Comparison of ENCODE assay signal across 8 mouse cellular contexts in the genomic region with DNA sequence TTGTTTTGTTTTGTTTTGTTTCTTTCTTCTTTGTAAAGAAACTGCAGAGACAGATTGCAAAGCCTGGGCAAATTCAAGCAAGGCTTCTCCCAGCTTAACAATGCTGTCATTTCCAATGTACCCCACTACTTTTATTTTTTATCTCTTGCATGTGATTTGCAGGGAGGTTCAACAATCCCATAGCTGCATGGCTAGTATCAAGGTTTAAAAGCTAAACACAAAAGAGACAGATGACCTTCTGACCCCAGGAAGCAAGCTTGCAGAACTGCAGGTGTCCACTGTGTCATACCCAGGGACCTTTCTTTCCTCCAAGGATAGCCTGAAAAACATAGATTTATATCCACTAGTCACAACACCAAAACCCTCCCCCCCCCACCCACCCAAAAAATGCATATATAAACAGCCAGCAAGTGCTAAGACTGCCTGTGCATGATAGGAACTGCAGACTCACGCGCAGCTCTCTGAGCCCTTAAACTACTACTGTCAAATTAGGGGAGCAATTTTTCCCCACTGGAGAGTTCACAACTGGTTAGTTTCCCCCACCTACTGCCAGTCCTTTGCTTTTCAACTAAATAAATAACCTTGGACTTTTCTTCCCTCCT.
DNase-seq lines count a peak whose midpoint lies in the region; ATAC-seq and TF ChIP-seq lines count a peak whose summit lies in the region.

No protein-coding gene starts in this region.

- no peaks in the 10 kb centered on the region for H3K27me3 ChIP-seq in E14TG2a.4 (ENCODE audit: insufficient read depth, low read length)
- H3K27me3 ChIP-seq in heart, postnatal 0 days (ENCODE audit: control insufficient read depth, insufficient read depth, low read length), result no peaks in the 10 kb centered on the region
- H3K27me3 ChIP-seq in liver, embryonic 15.5 days, result peaks cover 89% of the 10 kb centered on the region

- WGBS in heart, postnatal 0 days, result 15% methylated on average over 2 of the region's 2 CpGs
- 61% methylated on average over 2 of the region's 2 CpGs for WGBS in liver, embryonic 15.5 days (ENCODE audit: insufficient replicate concordance)

- 0 out of 2 replicates have a peak overlapping the region, but pooled peaks have one; percentile 86 for H3K4me3 ChIP-seq in E14TG2a.4 (replicated peaks; ENCODE audit: low read length)
- peak overlapping the region; percentile 97 for H3K4me3 ChIP-seq in heart, postnatal 0 days (ENCODE audit: low read depth, low read length)
- H3K4me3 ChIP-seq in liver, embryonic 15.5 days (replicated peaks), result no peak overlapping the region

- TF ChIP-seq CTCF in E14TG2a.4 (conservative IDR thresholded peaks at IDR 0.05; ENCODE audit: low read length), result no peak
- no peak for TF ChIP-seq CTCF in brain, embryonic 14.5 days (IDR thresholded peaks at IDR 0.05; ENCODE audit: borderline replicate concordance, extremely low read depth, insufficient read depth, insufficient read length)
- no peak for TF ChIP-seq CTCF in heart, postnatal 0 days (IDR thresholded peaks at IDR 0.05; ENCODE audit: low read depth)

- no peak for TF ChIP-seq EP300 in heart, postnatal 0 days (IDR thresholded peaks at IDR 0.05; ENCODE audit: low read depth)

- ATAC-seq in heart, postnatal 0 days (ENCODE audit: insufficient read depth, low read depth), result no peak
- ATAC-seq in liver, embryonic 15.5 days (ENCODE audit: insufficient read depth), result no peak
- ATAC-seq in activated CD4-positive, CD25-positive, alpha-beta regulatory T cell, adult 4 months, result no peak

- peak overlapping the region; percentile 100 for H3K27ac ChIP-seq in heart, postnatal 0 days (ENCODE audit: low read depth)
- no peak overlapping the region for H3K27ac ChIP-seq in liver, embryonic 15.5 days (replicated peaks)

- H3K9me3 ChIP-seq in E14TG2a.4 (ENCODE audit: low read length), result no peaks in the 10 kb centered on the region
- no peaks in the 10 kb centered on the region for H3K9me3 ChIP-seq in heart, postnatal 0 days (replicated peaks; ENCODE audit: control insufficient read depth, low read length)
- H3K9me3 ChIP-seq in liver, embryonic 15.5 days (replicated peaks), result no peaks in the 10 kb centered on the region

- peaks cover 57% of the 10 kb centered on the region for H3K4me1 ChIP-seq in E14TG2a.4 (replicated peaks; ENCODE audit: low read depth, low read length)
- peaks cover 6% of the 10 kb centered on the region; the same call in 1 of the 2 replicates for H3K4me1 ChIP-seq in heart, postnatal 0 days (ENCODE audit: control insufficient read depth, insufficient read depth)
- peaks cover 16% of the 10 kb centered on the region for H3K4me1 ChIP-seq in liver, embryonic 15.5 days (replicated peaks)

- no peaks in the 10 kb centered on the region for H3K36me3 ChIP-seq in E14TG2a.4 (ENCODE audit: insufficient read depth, low read length)
- H3K36me3 ChIP-seq in heart, postnatal 0 days (replicated peaks; ENCODE audit: control insufficient read depth, insufficient read depth, low read length), result no peaks in the 10 kb centered on the region
- no peaks in the 10 kb centered on the region for H3K36me3 ChIP-seq in liver, embryonic 15.5 days (replicated peaks)

- DNase-seq in brain, embryonic 14.5 days (ENCODE audit: low read depth), result peak; percentile 60
- DNase-seq in heart, postnatal 0 days (ENCODE audit: low spot score), result peak; percentile 43
- DNase-seq in adrenal gland, postnatal 36 days, result no peak
- DNase-seq in ovary, postnatal 10 days (ENCODE audit: low spot score), result no peak
- no peak for DNase-seq in thymus, postnatal 0 days (ENCODE audit: low spot score)

- H3K9ac ChIP-seq in heart, postnatal 0 days (replicated peaks; ENCODE audit: low read depth, low read length), result peak overlapping the region; percentile 98
- no peak overlapping the region for H3K9ac ChIP-seq in liver, embryonic 15.5 days

- peak overlapping the region; percentile 95 for H3K4me2 ChIP-seq in heart, postnatal 0 days (ENCODE audit: low read depth, low read length)
- peak overlapping the region; percentile 36; the same call in 1 of the 2 replicates for H3K4me2 ChIP-seq in liver, embryonic 15.5 days

- no peak for TF ChIP-seq POLR2A in brain, embryonic 14.5 days (IDR thresholded peaks at IDR 0.05; ENCODE audit: borderline replicate concordance, extremely low read depth, insufficient read depth, insufficient read length, poor library complexity, severe bottlenecking)

Comparison
In these comparisons a context has a peak if more than half of its experiments do, and no peak if none do; other contexts are left out.
1. DNase-seq: peak in brain, embryonic 14.5 days (single experiment) and heart, postnatal 0 days (single experiment); none in adrenal gland, postnatal 36 days (0 of 2), ovary, postnatal 10 days (single experiment) and thymus, postnatal 0 days (single experiment).